Mouse (Mus musculus) lung, postnatal 0 days (tissue): ENCODE data around the gene Tmem258.

Experiments
- CTCF ChIP-seq: IDR thresholded peaks from 2 replicates; pipeline ENCODE4 v1.5.1; 2016; ENCODE audit warnings: antibody characterized with exemption, mild to moderate bottlenecking
- EP300 ChIP-seq: IDR thresholded peaks from 2 replicates; pipeline ENCODE4 v1.6.1; 2016; ENCODE audit warnings: antibody characterized with exemption, mild to moderate bottlenecking, control low read depth

- TF ChIP-seq EP300 (no peak), CTCF (no peak)
Measured at GRCm38 (mm10) chr19:10208851-10209250, 5.0 kb downstream of the Tmem258 start.
